Mouse (Mus musculus): ENCODE measurements around the gene Efna5. TPM values are rescaled to one million over a fixed set of nuclear protein-coding genes. Genes with fewer than 3 reads are reported as not detected.

Efna5 gene
- total RNA-seq, 2 experiments from 2014 or later = 1.5 to 1.6 TPM

GRCm38 (mm10) chr17:62636896-62637295 is 244.2 kb downstream of the Efna5 start:
- no peak for DNase-seq

GRCm38 (mm10) chr17:62634937-62635336 is 246.2 kb downstream of the Efna5 start:
- no peak for DNase-seq
- intact Hi-C loops (cut with DNase I; ENCODE audit: low total_unique reads) = no loop called here

More at GRCm38 (mm10) chr17:62636896-62637295, 244.2 kb downstream of the Efna5 start:
- intact Hi-C loops (cut with DNase I; ENCODE audit: low total_unique reads) = no loop called here

- intact Hi-C loops (cut with DNase I; ENCODE audit: low total_unique reads) = no loop called here
- no peak for DNase-seq
Measured at GRCm38 (mm10) chr17:62628474-62628873, 252.6 kb downstream of the Efna5 start.

DNA sequence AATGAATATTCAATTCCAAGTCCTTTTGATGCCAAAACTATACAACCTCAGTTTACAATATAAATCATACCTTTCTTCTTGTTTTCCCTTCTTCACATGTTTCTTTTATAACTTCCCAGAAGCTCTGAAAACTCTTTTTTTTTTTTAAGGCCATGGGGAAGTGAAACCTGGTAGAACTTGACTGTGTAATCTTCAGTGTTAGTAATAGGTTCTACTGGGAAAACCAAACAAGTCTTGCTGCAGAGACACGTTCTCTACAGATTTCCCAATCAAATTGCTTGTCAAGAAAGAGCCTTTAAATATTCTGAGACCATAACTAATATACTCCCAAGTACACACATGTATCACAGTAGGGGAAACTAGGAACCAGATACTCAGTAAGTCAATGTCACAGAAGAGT is 253.6 kb downstream of the Efna5 start:
- intact Hi-C loops (cut with DNase I; ENCODE audit: low total_unique reads) = no loop called here
- DNase-seq = no peak

DNA sequence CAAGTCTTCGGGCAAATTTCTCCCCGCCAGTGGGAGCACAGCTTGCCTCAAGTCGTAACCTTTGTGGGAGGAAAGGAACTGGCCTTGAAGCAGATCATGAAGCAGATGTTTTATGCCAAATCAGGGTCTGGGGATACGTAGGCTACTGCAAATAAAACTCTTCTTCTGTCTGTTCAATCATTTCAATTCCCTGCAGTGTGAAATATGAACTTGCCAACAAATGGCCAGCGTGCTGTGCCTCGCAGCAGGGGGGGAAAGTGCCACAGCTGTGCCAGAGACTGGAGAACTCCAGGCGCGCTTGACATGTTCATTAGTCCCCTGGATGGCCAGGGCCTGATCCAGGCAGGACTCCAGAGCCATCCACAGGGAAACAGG is 255.5 kb downstream of the Efna5 start:
- DNase-seq = no peak
- intact Hi-C loops (cut with DNase I; ENCODE audit: low total_unique reads) = no loop called here

- DNase-seq = no peak
- intact Hi-C loops (cut with DNase I; ENCODE audit: low total_unique reads) = no loop called here
Measured at GRCm38 (mm10) chr17:62624804-62625645, 256.1 kb downstream of the Efna5 start.

DNA sequence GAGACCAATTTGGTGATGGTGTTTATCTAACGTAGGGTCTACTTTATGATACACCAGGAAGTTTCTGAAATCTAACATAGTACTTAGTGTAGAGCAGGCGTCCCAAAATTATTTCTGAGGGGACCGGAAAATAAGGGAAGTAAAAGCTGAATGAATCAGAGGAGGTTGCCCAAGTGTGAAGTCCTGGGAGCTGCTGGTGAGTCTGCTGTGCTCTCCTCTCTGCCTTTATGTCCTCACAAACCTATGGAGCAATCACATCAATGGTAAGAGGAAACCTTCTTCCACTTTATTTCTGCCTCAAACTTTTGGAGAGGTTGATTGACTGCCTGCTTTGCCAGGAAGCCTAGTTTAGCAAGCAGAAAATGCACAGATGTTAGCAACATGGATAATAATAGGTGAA is 257.9 kb downstream of the Efna5 start:
- no peak for DNase-seq
- intact Hi-C loops (cut with DNase I; ENCODE audit: low total_unique reads) = no loop called here

DNA sequence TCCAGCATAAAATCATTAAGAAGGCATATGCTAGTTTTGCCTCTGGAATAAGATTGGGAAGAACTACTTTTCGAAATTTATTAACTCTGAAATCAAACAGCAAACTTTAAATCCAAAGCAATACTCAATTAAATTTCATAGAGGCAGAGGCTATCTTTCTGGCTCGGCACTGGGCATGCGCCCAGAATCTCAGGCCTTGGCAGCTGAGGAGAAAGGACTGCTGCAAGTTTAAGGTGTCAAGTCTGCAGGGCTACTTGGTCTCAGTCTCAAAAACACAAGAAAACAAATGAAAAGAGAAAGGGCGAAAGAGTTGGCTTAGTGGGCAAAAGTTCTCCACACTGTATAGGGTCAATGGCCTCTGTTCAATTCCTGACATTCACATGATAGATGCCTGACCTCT is 258.6 kb downstream of the Efna5 start:
- peak; percentile 13 for DNase-seq
- intact Hi-C loops (cut with DNase I; ENCODE audit: low total_unique reads) = no loop called here

DNA sequence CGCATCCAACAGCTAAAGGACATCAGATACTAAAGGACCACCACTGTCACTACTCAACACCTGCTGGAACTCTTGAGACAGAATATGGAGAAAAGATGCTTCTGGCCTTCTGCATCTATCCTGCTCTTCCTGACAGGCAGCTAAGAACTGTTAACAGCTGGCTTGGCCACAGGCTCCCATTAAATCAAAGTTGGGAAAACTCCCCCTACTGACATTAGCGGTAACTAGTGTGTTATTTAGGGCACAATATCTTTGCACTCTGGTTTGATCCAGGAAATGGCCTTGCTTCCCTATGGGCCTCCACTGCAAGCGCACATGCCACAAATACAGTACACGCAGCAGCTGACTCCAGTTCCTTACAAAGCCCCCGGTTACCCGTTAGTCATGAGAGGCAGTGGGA is 266.0 kb downstream of the Efna5 start:
- intact Hi-C loops (cut with DNase I; ENCODE audit: low total_unique reads) = no loop called here
- no peak for DNase-seq

DNA sequence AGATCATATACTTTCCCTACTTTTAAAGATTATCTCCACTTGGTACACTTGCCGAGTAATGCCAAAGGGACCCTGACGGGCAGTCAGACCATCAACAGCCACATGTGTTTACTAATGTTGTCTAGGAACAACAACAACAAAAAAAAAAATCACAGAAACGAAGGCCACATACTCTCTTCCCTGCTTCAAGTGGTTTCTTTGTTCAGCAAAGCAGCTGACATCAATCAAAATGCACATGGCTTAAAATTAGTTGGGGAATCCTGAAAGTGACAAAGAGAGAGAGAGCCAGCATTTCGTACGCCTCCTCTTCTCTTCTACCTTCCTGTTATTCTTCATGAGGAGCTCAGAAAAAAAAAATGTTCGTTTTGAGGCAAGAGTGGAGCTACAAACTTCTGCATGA is 266.4 kb downstream of the Efna5 start:
- intact Hi-C loops (cut with DNase I; ENCODE audit: low total_unique reads) = no loop called here
- no peak for DNase-seq

GRCm38 (mm10) chr17:62614237-62614636 is 266.9 kb downstream of the Efna5 start:
- DNase-seq = no peak
- intact Hi-C loops (cut with DNase I; ENCODE audit: low total_unique reads) = no loop called here

DNA sequence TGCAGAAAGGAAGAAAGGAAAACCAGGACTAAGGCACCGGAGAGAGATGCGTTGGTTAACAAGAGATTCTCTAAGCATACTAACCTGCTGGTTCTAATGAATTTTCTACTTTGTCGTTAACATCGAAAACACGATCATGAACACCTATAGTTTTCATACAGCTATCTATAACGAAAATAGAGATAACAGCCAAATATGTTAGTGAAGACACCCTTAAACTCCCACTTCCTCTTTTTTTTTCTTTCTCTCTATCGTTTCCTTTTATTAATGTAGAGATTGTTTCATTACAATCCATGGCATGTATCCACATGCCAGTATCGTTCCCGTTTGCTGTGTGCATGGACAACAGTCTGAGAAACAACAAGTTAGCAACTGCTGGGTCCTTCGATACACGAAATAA is 267.9 kb downstream of the Efna5 start:
- no peak for DNase-seq
- intact Hi-C loops (cut with DNase I; ENCODE audit: low total_unique reads) = no loop called here

DNA sequence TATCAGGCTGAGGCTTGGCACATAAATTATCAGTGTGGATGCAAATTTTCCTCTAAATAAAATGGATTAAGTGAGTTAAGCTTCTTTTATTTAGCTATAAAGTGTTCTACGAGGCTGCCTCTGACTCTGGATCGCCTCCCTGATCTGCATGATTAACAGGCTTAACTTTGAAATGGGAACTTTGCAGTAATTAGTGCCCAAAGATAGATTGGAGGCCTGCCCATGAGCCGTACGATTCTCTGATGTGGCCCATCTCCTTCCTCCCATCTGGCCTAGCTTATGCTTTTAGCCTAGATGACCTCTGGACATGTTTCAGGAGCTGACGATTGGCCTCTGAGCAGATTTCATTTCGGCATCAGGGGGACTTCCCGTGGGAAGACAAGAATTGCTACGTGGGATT is 273.0 kb downstream of the Efna5 start:
- intact Hi-C loops (cut with DNase I; ENCODE audit: low total_unique reads) = no loop called here
- DNase-seq = no peak

GRCm38 (mm10) chr17:62607304-62607914 is 273.7 kb downstream of the Efna5 start:
- DNase-seq = no peak
- intact Hi-C loops (cut with DNase I; ENCODE audit: low total_unique reads) = no loop called here

- intact Hi-C loops (cut with DNase I; ENCODE audit: low total_unique reads) = no loop called here
- DNase-seq = no peak
Measured at GRCm38 (mm10) chr17:62606681-62607080, 274.4 kb downstream of the Efna5 start.

DNA sequence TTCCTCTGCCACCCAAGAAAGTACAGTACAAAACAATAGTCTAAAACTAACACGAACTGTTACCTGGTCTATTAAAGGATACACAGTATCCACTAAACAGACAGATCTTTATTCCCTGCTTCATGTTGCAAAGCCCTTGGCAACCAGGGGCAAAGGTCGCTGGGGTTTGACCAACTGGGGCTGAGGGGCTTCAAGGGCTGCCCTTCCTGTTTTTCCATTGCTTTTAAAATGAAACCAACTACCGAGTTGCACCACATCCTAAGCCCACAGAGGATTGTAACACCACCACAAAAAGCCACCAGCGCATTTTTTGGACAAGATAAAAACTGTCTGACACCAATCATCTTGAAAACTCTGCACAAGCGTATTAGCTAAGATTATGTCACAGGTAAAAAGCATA is 276.8 kb downstream of the Efna5 start:
- DNase-seq = no peak
- intact Hi-C loops (cut with DNase I; ENCODE audit: low total_unique reads) = no loop called here

GRCm38 (mm10) chr17:62603604-62604003 is 277.5 kb downstream of the Efna5 start:
- intact Hi-C loops (cut with DNase I; ENCODE audit: low total_unique reads) = no loop called here
- DNase-seq = no peak

DNA sequence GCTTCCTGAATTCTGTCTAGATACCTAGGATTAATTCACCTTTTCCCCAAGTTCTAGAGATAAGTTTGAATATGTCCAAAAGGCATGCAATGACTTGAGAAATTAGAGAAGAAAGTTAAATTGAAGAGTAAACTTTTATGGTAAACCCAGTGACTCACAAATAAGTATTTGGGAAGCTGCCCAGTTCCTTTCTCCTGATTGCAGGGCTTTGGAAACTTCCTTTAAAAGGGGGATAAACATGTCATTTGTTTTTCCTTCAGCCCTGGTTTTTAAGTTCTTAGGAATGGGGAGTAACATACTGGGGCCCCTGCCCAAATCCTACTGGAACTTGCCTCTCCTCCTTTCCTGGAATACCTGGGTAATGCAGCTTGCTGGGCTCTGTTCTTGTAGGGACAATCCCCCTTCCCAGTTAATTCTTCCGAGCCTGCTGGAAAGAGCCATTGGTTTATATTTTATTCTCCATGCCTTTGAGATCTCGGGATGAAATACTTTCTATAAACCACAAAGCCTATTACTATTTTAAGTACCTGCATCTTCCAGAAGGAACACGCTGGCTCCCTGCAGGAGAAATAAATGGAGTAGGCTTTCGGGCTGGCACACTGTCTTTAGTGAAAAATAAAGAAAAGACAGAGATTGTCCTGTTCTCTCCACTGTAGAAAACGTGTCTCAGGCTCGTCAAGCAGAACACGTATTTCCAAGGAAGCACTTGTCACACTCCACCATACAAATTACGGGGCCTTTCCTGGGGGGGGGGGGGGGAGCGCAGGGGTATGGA is 282.2 kb downstream of the Efna5 start:
- intact Hi-C loops (cut with DNase I; ENCODE audit: low total_unique reads) = no loop called here
- no peak for DNase-seq

GRCm38 (mm10) chr17:62592436-62593074 is 288.6 kb downstream of the Efna5 start:
- DNase-seq = no peak
- intact Hi-C loops (cut with DNase I; ENCODE audit: low total_unique reads) = no loop called here

Measured in gastrocnemius, postnatal 14 days (tissue).